Mouse (Mus musculus): Measurements from ENCODE around the gene Zbtb37. TPM values are rescaled to one million over a fixed set of nuclear protein-coding genes. Genes with fewer than 3 reads are reported as not detected.
"Not testable (repeated sequence)": the region's sequence is repeated elsewhere in the genome, so short reads cannot be mapped to it uniquely, and the experiment has no call there.

Zbtb37 gene
- total RNA-seq, 2 experiments from 2014 or later, result 17.2 to 18.3 TPM

DNA sequence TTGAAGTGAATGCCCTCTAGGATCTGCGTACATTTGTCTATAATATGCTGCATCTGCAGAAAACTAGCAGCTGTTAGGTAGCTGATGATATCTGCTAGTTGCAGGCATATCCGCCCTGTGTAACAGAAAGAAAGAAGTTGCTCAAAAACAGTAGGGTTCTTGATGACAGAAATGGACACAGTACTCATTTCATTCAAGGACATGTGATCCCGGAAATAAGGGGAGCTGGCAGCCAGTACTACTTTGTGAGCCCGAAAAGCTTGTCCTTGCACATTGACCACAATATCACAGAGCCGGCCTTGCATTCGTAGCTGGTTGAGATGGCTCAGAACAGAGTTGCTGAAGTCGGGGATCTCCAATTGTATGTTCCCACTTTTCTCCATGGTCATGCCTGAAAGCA is 2.3 kb downstream of the Zbtb37 start:
- no peak for DNase-seq

DNA sequence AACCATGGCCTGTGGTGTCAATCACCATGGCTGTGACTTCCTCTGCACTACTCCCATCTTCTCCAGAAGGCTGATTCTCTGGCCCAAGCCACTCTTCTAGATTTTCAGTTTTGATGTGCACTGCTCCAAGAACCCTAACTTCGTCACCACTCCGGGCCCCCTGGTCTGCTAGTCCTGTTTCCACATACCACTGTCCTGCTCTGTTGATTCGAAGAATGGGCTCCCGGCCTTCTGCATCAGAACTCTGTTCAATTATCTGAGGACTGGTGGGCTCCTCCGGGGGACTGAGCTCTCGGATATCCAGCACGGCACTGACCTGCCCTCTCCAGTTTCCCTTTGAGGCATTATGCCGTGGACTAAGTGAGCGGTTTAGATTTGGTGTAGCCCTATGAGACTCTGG is 2.8 kb downstream of the Zbtb37 start:
- DNase-seq, result no peak

DNA sequence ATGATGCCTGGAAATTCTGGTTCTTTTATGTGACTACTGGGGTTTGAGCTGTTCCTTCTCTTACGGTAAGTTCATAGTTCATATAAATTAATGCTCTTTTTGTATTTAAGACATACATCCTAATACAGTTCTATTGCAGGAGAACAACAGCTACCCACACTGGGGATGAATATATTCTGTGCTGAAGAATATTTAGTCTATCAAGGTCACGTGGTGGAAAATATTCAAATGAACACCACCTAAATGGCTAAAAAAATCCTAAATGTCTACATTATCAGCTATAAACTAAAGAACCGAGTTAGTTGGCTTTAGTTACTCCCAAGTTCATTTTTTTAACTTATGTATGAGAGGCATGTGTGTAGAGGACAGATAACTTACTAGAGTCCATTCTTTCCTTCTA is 4.6 kb downstream of the Zbtb37 start:
- DNase-seq, result no peak

DNA sequence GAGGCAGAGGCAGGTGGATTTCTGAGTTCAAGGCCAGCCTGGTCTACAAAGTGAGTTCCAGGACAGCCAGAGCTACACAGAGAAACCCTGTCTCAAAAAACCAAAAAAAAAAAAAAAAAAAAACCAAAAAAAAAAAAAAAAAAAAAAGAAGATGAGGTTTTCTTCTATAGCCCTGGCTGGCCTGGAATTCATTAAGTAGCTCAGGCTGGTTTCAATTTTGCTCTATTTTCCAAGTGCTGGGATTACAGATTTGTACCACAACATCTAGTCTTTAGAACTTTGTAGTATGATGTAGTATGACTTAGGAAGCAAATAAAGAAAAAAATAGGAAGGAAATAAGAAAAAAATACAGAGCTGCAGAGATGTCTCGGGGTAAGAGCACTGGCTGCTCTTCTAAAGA is 6.2 kb downstream of the Zbtb37 start:
- DNase-seq, result not testable (repeated sequence)

DNA sequence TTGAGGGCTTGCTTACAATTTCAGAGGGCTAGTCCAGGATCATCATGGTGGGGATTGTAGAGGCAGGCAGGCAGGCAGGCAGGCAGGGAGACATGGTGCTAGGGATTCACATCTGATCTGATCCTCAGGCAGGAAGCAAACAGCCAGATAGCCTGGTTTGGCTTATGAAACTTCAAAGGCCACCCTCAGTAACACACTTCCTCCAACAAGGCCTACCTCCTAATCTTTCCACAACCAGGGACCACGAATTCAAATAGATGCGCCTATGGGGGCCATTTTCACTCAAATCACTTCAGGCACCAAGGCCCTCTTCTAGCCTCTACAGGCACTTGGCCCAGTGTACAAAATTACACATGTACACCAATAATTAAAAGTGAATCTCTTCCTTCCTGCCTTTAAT is 7.5 kb downstream of the Zbtb37 start:
- DNase-seq, result no peak

DNA sequence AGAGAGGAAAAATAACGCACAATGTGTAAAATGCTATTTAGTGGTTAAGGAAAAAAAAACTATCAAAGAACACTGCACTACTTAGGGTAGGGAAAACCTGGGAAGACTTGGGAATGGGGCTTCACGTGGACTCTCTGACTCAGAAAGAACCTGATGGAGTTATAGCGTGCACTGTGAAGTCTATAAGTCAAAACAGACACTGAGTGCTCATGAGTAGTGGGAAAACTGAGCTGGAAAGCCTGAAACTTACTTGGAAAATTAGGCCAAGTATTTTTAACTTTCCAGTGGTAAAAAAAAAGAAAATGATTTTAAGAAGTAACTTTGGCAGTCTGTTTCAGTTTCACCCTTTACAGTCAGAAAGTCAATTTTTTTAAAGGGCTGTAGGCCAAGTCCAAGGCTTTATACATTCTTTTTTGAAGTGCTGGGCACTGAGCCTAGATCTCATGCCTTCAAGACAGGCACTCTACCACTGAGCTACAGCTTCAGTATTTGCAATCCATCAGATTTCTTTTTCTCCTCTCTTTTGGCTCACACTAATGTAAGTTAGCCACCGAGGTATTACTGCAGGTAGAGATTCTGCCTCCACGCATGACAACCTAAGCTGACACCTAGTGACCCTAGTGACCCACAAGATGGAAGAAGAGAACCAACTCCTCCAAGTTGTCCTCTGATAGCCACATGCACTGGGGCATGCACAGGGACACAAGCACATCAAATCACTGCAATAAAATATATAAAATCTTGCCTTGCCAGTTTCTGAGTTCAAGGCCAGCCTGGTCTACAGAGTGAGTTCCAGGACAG is 9.0 kb downstream of the Zbtb37 start:
- no peak for DNase-seq

DNA sequence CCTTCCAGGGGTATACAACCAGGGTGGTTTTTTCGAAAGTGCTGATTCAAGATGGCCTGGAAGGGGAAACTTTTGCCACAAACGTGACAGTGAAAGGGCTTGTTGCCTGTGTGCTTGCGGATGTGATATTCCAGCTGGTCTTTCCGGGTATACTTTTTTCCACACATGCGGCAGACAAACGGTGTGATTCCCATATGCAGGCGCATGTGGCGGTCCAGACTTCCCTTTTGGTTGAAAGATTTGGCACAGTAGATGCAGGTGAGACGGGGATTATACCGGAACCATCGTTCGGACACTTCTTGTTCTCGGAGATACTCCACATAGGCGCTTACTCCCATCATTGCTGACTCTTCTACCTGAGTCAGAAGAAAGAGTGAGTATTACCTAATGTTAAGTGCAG is 14.6 kb downstream of the Zbtb37 start:
- no peak for DNase-seq

DNA sequence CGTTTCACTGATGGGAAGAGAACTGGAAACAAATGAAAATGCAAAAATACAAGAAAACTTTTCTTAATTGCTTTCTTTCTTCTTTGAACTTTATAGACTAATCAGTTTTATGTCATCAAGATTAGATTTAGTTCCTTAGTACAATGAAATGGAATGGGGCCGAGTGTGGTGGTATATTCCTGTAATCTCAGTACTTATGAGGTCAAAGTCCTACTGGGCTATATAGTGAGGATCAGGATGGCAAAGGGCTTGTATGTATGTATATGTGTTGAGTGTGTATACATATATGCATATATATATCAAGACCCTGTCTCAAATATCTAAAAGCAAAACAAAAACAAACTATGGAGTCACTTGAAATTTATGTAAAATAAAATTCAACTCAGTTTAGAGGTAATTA is 18.3 kb downstream of the Zbtb37 start:
- DNase-seq, result no peak

DNA sequence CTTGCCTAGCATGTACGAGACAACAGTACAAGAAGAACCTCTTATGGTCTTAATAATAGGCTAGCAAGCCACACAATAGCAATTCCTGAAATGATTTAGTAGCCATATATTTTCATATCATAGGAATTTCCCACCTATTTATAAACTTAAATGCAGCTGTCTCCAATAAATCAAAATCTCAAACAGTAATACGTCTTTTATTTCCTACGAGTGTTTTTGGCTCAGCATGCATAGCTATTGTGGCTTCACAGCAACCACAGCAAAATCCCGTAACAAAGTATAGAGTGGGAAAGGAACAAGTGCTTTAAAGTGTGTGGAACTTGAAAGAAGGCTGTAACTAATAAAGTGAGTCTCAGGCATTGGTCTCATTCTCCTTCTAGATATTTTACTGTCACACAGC is 24.2 kb downstream of the Zbtb37 start:
- DNase-seq, result no peak

DNA sequence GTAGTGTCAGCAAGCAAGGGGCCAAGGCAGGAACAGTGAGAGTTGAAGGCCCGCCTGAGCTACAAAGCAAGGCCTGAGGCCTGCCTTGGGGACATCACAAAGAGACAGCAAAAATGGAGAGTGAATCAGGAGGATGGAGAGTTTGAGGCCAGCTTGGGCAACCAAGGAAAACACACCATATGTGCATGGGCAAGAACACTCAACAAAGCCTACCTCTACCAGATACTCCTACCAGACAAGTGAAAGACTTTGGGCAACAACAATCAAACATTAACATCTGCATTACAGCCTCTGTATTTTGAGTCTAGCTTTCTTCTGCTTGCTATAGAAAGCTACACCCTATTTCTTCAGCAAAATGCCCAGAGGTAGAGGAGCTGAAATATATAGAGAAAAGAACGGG is 26.6 kb downstream of the Zbtb37 start:
- DNase-seq, result no peak

DNA sequence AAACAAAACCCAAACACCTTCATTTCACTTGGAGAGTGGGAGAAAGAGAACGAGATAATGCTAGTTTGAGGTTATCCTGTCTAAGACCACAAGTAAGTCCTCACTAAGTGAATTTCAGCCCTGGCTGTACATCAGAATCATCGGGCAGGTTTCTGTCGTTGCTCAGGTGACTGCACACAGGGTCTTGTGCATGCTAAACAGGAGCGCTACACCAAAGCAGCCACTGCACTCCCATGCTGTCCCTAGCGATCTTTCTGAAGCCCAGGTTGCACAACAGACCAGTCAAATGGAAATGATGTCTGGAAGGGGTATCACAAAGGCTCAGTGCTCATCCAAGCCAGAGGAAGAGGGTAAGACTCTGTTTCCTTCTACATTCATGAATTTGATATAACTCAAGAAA is 28.2 kb downstream of the Zbtb37 start:
- DNase-seq, result no peak

DNA sequence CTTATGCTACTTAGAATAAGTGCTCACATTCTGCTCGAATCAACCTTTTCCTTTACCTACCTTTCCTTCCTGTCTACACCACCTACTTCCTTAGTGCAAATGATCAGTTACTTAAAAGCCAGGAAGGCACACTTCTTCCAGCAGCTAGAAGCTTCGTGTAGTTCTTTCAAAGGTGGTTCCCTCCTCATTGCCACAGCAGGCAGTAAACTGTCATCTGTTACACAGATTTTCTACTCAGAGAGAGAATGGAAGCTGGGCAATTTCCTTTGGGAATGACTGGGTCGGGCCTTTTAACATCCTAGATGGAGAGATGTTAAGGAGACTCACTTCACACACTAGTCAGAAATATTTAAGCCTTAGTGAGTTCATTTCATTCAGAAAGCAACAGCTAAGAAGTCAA is 29.1 kb downstream of the Zbtb37 start:
- no peak for DNase-seq

DNA sequence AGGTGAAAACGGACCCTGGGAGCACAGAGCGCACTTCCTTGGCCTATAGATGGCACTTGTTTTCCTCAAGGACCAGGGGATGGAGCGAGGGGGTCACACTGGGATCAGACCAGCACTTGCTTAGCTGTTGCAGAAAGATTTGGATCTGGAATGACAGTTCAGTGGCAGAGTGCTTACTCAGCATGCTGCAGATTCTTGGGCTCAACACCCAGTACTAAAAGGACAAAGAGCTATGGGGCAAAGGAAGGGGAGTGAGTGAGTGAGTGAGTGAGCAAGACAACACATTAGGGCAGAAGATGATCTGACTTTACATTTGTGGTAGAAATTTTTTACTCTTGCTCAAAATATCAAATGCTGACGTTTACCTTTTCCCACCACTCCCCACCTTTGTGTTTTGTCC is 29.7 kb downstream of the Zbtb37 start:
- no peak for DNase-seq

DNA sequence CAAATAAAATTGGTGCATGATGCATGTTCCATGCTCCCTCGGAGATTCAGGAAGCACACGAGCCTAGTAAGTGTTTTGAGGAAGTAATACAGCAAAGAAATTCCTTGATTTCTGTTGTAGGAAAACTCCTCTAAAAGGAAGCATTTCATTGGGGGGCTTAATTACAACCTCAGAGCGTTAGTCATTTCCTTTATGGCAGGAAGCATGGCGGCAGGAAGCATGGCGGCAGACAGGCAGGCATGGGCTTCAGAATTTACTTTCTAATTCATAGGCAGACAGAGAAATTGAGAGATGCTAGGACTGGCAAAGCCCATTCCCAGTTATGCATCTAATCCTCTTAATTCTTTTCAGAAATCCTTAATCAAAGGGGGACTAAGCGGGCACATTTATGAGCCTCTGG is 40.8 kb downstream of the Zbtb37 start:
- no peak for DNase-seq

DNA sequence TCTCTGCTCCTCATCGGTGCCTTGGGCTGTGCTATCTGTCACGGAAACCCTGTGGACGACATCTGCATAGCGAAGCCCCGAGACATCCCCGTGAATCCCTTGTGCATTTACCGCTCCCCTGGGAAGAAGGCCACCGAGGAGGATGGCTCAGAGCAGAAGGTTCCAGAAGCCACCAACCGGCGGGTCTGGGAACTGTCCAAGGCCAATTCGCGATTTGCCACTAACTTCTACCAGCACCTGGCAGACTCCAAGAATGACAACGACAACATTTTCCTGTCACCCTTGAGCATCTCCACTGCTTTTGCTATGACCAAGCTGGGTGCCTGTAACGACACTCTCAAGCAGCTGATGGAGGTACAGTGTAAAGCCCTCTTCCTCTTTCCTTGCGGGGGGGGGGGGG is 45.3 kb downstream of the Zbtb37 start:
- no peak for DNase-seq

DNA sequence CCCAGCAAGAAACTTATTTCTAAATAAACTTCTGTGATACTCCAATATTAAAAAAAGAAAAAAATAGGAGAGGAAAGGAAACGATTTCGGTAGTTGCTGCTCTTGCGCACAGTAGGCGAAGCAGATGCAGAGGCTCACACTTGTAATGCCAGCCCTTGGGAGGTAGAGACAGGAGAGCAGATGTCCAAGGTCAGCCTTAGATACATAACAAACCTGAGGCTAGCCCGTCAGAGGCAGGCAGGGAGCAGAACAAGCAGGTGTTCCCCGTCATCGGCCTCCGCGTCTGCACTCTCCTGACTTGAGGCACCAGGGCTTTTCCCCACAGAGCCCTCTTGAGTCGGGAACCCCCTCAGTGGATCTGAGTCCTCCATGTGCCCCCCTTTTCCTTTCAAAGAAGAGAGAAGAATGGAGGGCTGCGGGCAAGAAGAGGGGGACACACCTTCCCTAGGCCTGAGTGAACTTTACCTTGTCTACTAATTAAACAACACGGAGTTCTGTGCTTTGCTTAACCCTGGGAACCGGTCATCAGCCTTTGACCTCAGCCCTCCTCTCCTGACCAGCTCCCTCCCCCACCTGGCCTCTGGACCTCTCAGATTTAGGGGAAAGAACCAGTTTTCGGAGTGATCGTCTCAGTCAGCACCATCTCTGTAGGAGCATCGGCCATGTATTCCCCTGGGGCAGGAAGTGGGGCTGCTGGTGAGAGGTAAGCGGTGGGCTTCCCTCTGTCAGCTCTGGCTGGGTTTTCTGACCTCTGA is 47.6 kb downstream of the Zbtb37 start:
- no peak for DNase-seq

DNA sequence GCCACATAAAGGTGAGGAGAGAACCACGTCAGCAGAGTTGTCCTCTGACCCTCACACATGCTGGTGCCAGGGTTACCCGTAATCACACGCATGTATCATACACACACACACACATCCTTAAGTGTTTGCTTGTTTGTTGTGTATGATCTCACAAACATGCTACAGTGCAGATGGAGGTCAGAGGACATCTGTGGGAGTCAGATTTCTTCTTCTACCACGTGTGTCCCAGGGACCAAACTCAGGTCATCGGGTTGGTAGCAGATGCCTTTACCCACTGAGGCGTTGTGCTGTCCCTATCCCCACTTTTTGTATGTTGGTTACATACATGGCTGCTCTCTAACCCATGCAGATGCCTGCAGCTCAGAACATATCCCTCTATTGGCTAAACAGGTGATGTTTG is 49.2 kb downstream of the Zbtb37 start:
- no peak for DNase-seq

DNA sequence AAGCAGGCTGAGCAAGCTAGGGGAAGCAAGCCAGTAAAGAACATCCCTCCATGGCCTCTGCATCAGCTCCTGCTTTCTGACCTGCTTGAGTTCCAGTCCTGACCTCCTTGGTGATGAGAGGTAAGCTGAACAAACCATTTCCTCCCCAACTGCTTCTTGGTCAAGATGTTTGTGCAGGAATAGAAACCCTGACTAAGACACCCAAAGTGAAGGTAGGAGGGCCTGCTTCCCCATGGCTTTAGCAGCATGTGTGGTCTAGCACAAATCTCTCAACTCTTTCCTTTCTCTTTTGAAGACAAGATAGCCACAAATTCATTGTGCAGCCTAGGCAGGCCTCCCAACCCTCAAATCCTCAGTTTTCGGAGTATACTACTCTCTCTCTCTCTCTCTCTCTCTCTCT is 49.9 kb downstream of the Zbtb37 start:
- not testable (repeated sequence) for DNase-seq

DNA sequence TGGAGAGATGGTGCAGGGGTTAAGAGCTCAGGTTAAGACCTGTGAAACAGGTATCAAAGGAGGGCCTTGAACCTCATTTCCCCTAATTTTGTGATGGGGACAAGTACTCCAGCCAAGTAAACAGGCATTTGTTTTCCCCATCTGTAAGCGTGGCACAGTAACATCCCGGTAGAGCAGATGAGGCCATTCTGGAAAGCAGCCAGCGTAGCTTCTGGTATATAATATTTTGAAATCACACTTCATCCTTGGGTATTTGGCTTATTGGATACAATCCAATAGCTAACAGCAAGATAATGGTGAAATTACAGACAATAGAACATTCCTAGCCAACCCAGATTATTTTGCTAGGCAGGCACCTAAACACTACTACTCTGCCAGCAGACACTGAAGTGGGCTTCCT is 51.8 kb downstream of the Zbtb37 start:
- DNase-seq, result no peak

DNA sequence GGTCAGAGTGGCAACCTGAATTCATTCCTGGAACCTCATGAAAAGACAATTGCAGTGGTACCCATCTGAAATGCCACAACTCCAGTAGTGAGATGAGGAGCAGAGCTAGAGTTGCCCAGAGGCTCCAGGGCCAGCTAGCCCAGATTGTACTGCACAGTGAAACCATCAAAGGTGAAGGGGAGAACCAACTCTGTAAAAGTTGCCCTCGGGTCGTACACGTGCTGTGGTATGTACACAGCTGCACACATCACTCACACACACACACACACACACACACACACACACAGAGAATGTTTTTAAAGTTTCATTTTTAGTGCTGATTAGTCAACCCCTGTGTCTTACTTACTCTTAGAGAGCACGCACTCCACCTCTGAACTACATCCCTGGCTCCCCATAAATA is 53.3 kb downstream of the Zbtb37 start:
- DNase-seq, result no peak

DNA sequence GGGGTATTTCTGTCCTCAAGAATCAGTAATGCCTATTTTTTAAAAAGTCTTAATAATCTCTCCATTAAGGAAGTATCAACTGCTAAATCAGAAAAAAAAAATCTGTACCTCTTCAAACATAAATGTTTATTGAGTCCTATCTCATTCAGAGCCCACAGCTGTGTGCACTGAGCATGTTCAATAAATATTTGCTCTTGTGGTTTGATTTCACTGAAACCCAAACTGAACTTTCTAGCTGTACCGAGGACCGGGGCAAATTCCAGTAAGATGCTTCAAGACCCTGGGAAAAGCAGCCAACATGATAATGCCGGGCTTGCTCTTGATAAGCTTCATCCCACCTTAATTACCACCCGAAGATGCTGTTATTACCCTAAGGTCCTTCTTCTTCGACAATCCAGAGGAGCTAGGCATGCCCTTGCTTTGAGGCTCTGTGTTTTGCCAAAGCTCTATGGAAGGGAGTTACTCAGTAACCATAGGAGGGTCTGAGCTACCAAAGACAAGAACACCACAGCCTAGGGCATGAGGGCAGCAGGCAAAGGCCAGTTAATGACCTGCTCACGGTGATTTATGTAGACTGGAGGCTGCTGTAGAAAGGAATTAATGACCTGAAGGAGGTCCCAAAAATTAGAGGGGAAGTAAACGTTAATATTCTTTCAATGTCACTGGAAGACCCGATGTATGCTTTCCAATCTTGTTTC is 54.0 kb downstream of the Zbtb37 start:
- no peak for DNase-seq

DNA sequence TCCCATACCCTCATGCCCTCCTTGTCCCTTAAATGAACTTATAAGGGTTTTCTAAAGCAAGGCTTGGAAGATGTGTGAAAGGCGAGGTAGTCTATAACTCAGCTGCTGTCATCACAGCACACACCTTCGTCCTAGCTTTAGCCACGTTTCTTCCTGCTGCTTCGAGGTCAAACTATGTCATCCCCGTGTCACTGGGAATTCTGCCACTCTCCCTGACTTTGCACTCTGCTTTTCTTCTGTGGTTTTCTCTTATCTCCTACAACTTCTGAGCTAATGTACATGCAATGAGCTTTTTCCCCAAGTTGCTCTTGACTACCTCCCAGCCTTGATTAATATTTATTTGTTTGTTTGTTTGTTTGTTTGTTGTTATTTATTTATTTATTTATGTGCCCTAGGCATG is 54.6 kb downstream of the Zbtb37 start:
- DNase-seq, result no peak

DNA sequence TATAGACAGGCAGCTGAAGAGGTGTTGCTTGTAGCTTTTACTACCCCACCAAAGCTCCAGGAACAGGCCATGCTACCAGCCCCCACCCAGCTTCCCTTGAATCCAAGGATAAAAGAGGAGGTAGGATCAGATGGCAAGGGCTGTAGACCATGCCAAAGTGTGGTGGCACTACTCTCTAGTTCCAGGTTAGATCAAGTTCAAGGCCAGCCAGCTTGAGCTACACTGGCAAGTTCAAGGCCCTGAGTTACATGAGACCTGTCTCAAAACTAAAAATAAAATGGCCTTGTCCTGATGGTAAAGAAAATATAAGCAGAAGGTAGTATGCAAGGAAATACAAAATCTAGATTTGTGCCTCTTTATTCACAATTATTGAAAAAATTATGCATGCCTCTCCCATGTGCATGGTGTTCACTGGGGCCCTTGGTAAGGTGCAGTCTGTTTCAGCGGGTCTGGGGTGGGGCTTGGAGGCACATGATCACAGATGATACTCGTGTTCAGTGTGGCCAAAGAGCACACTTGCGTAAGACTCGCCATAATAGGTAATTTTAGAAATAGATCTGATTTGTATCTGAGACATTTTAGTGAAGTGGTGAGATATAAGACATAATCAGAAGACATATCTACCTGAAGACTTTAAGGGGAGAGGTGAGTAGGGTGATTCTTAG is 56.4 kb downstream of the Zbtb37 start, which contains the start of gene Serpinc1:
Serpinc1 (plus strand) TSS at position 515 of the 665 bp plus-strand sequence.
- DNase-seq, result no peak
